Mouse (Mus musculus) megakaryocyte-erythroid progenitor cell, adult 5-6 weeks (primary cell): ENCODE measurements around the gene Map3k6. TPM values are rescaled to one million over a fixed set of nuclear protein-coding genes. Genes with fewer than 3 reads are reported as not detected.
A peak's percentile ranks its signal among the peaks of the same experiment; 100 is the strongest.

ENCODE experiments used
- ATAC-seq: replicated peaks from 2 replicates; pipeline ENCODE4 v1.8.0; 2016; ENCODE audit warnings: mild to moderate bottlenecking, inconsistent platforms; ENCODE audit not compliant: severe bottlenecking, poor library complexity, low FRiP score, low TSS enrichment
- total RNA-seq, 2 experiments: library from RNA; stranded (forward) in 1 of 2; stranded (reverse) in 1 of 2; fragments of 200-1000, 215-1000 nt in 1 of 2; fragments of >200 nt in 1 of 2; fragmentation: Nextera tagmentation in 1 of 2; gene quantifications; 2 replicates each; pipeline ENCODE4 v1.2.3; 2014 to 2017

Gene Map3k6
- total RNA-seq, 2 experiments from 2014 or later: 6.9 to 15.9 TPM

DNA sequence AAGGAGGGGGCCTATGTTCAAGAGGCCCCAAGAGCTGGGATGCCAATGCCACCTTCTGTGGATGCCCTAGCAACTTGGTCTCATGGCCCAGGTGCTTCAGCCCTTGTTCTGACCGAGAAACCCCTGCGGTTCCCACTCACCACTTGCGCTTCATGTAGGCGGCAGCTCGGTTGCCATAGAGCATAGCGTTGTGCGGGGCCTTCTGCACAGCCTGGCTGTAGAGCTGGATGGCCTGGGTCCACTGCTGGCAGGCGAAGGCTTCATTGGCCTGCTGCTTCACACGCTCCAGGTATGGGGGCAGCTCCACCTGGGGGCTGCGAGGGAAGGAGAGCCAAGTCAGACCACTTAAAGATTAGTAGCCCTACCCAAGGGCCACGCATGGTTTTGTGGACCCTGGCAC, 59.8 kb downstream of the Map3k6 start:
- no peak for ATAC-seq

DNA sequence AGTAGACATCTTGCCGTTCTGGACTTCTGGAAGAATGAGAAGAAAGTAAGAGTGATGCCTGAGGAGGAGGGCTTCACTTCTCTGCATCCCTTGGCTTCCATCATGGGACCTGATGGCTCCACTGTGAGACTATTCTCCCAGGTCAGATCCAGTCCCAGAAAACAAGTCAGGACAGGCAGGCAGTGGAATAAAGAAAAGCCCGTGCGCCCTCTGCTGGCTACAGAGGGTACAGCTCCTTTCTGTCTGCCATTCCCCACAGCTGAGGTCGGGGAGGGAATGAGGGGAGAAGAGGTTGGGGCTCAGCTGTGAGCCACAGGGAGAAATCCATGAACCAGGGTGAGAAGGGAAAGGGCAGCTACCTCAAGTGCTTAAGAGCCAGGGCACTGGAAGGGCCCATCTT, 61.2 kb downstream of the Map3k6 start:
- peak; percentile 31 for ATAC-seq

Other genes starting within 250 kb of the Map3k6 start
- gene Ahdc1, start 229.6 kb upstream of the Map3k6 start, total RNA-seq (2014; fragmentation: Nextera tagmentation): 4.8 and 7.0 TPM in 2 replicates
- gene Ahdc1, start 229.6 kb upstream of the Map3k6 start, total RNA-seq (2017): 0.33 and 0.72 TPM in 2 replicates
- gene Wasf2, start 110.3 kb upstream of the Map3k6 start, total RNA-seq (2014; fragmentation: Nextera tagmentation): 66.5 and 75.9 TPM in 2 replicates
- 16.7 and 27.7 TPM in 2 replicates for gene Wasf2, start 110.3 kb upstream of the Map3k6 start, total RNA-seq (2017)
- not detected in 2 replicates for gene Cd164l2, start 28.7 kb upstream of the Map3k6 start, total RNA-seq (2014; fragmentation: Nextera tagmentation)
- not detected in 2 replicates for gene Cd164l2, start 28.7 kb upstream of the Map3k6 start, total RNA-seq (2017)
- not detected in 2 replicates for gene Gpr3, start 28.3 kb upstream of the Map3k6 start, total RNA-seq (2014; fragmentation: Nextera tagmentation)
- not detected in 2 replicates for gene Gpr3, start 28.3 kb upstream of the Map3k6 start, total RNA-seq (2017)
- gene Sytl1, start 22.3 kb downstream of the Map3k6 start, total RNA-seq (2014; fragmentation: Nextera tagmentation): 0.44 and 1.6 TPM in 2 replicates
- gene Sytl1, start 22.3 kb downstream of the Map3k6 start, total RNA-seq (2017): 1.9 TPM in 1 of 2 replicates, not detected in the other
- 38.1 and 66.4 TPM in 2 replicates for gene Tmem222, start 37.0 kb downstream of the Map3k6 start, total RNA-seq (2014; fragmentation: Nextera tagmentation)
- 18.2 and 19.2 TPM in 2 replicates for gene Tmem222, start 37.0 kb downstream of the Map3k6 start, total RNA-seq (2017)
- gene Wdtc1, start 112.7 kb downstream of the Map3k6 start, total RNA-seq (2014; fragmentation: Nextera tagmentation): 15.3 and 18.6 TPM in 2 replicates
- 7.5 and 8.0 TPM in 2 replicates for gene Wdtc1, start 112.7 kb downstream of the Map3k6 start, total RNA-seq (2017)
- gene Slc9a1, start 128.9 kb downstream of the Map3k6 start, total RNA-seq (2014; fragmentation: Nextera tagmentation): 31.8 and 33.1 TPM in 2 replicates
- 5.8 and 13.7 TPM in 2 replicates for gene Slc9a1, start 128.9 kb downstream of the Map3k6 start, total RNA-seq (2017)
- gene Tent5b, start 239.3 kb downstream of the Map3k6 start, total RNA-seq (2014; fragmentation: Nextera tagmentation): not detected in 2 replicates
- 0.28 TPM in 1 of 2 replicates, not detected in the other for gene Tent5b, start 239.3 kb downstream of the Map3k6 start, total RNA-seq (2017)